ENCODE assay signal across 21 mouse cellular contexts in genomic region chr1:136800625-136801024, GRCm38 (mm10).
"Had no signal": no experiment of that assay in that cellular context is flagged by ENCODE, and none has a peak within 500 bp of the region (broad histone marks: within the 10 kb centered on the region; RNA-seq: fewer than 3 reads in every experiment).

No protein-coding gene starts in this region.

- H3K4me1 ChIP-seq: intestine, embryonic 15.5 days; kidney, embryonic 15.5 days; limb, embryonic 15.5 days; midbrain, embryonic 12.5 days; midbrain, embryonic 15.5 days; neural tube, embryonic 12.5 days; neural tube, embryonic 15.5 days; stomach, embryonic 15.5 days had no signal

- H3K4me2 ChIP-seq: intestine, embryonic 15.5 days; kidney, embryonic 15.5 days; limb, embryonic 15.5 days; liver, embryonic 11.5 days; midbrain, embryonic 12.5 days; midbrain, embryonic 15.5 days; neural tube, embryonic 12.5 days; neural tube, embryonic 15.5 days; stomach, embryonic 15.5 days had no signal

- H3K27ac ChIP-seq: intestine, embryonic 15.5 days; kidney, embryonic 15.5 days; limb, embryonic 15.5 days; liver, embryonic 14.5 days; macrophage; midbrain, embryonic 12.5 days; midbrain, embryonic 15.5 days; neural tube, embryonic 12.5 days; neural tube, embryonic 15.5 days; stomach, embryonic 15.5 days had no signal

- H3K27me3 ChIP-seq: intestine, embryonic 15.5 days; kidney, embryonic 15.5 days; limb, embryonic 15.5 days; midbrain, embryonic 12.5 days; midbrain, embryonic 15.5 days; neural tube, embryonic 12.5 days; neural tube, embryonic 15.5 days; stomach, embryonic 15.5 days had no signal

- H3K36me3 ChIP-seq: intestine, embryonic 15.5 days; kidney, embryonic 15.5 days; limb, embryonic 15.5 days; midbrain, embryonic 12.5 days; midbrain, embryonic 15.5 days; neural tube, embryonic 12.5 days; neural tube, embryonic 15.5 days; stomach, embryonic 15.5 days had no signal

- H3K9ac ChIP-seq: intestine, embryonic 15.5 days; kidney, embryonic 15.5 days; limb, embryonic 15.5 days; liver, embryonic 14.5 days; liver, postnatal 0 days; midbrain, embryonic 12.5 days; midbrain, embryonic 15.5 days; neural tube, embryonic 12.5 days; neural tube, embryonic 15.5 days; stomach, embryonic 15.5 days had no signal

- H3K4me3 ChIP-seq: intestine, embryonic 15.5 days; kidney, embryonic 15.5 days; limb, embryonic 15.5 days; midbrain, embryonic 12.5 days; midbrain, embryonic 15.5 days; neural tube, embryonic 12.5 days; neural tube, embryonic 15.5 days; stomach, embryonic 15.5 days had no signal

- DNase-seq: kidney, adult 11 months; kidney, adult 8-10 months; kidney, postnatal 10 days; kidney, postnatal 36 days; liver, postnatal 0 days; lung, postnatal 10 days; right cerebral cortex, postnatal 25 days; spleen, adult 18-20 months; thymus, adult 18-20 months; thymus, postnatal 36 days had no signal

- H3K9me3 ChIP-seq: intestine, embryonic 15.5 days; kidney, embryonic 15.5 days; limb, embryonic 15.5 days; midbrain, embryonic 12.5 days; midbrain, embryonic 15.5 days; neural tube, embryonic 12.5 days; neural tube, embryonic 15.5 days; stomach, embryonic 15.5 days had no signal

- ATAC-seq: intestine, embryonic 15.5 days; liver, postnatal 0 days; midbrain, embryonic 15.5 days had no signal
